Mouse (Mus musculus) lung, adult 2 months (tissue): ENCODE measurements around the gene Skap1.

ENCODE experiments used
- CTCF ChIP-seq: fragments of 200-500 bp; IDR thresholded peaks from 2 replicates; pipeline ENCODE4 v1.5.1; 2011; ENCODE audit warnings: mild to moderate bottlenecking, low read length, control low read depth; ENCODE audit not compliant: insufficient read depth
- POLR2A ChIP-seq: fragments of 200-500 bp; IDR thresholded peaks from 2 replicates; pipeline ENCODE4 v1.6.1; 2011; ENCODE audit warnings: low read depth, mild to moderate bottlenecking, control low read depth, low read length, borderline replicate concordance; ENCODE audit errors: extremely low read depth

DNA sequence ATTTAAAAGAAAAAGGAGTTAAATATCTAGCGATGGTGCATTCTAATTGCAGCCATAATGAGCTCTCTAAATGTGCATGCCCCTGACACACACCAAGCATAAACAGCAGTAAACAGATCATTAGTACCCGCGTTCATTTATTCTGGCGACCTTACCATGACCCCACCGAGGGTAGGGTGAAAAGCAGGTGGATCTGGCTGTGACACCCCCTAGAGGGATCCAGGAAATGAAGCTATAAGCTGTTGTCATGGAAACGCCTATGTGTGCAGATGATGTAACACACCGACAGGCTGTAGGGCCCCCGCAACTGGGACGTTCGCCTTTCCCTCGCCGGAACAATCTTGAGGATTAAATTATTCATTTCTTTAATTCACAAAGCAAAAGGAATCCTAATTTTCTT is 277.6 kb downstream of the Skap1 start:
- no peak for TF ChIP-seq CTCF
- TF ChIP-seq POLR2A: no peak
